Mouse (Mus musculus) natural killer cell, adult 2 months (primary cell): ENCODE results near the gene Hnf4a.

Experiments
- DNase-seq, 2 experiments: peaks; one replicate each; pipeline ENCODE4 v3.0.0; 2022; ENCODE audit warnings: low spot score in 2 of 2

Hnf4a gene

DNA sequence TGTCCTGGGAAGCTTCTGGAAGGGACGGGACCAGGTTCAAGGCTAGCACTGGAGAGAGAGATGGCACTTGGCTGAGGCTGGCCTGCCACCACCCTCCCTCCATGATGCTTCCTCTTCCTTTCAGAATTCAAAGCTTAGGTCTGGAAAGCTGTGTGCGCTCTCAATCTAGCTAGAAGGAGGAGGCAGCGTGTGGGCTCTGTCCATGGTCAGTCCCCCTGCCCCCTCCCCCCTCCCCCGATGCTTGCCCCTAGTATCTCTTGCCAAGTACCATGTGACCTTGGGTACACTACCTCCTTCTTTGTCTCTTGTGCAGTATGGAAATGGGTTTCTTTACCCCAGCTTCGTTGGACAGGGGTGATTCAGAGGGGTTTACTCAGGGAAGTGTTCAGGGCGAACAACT, 42.2 kb downstream of the Hnf4a start:
- DNase-seq, result no peak

GRCm38 (mm10) chr2:163549786-163550185, 43.2 kb downstream of the Hnf4a start:
- no peak for DNase-seq

GRCm38 (mm10) chr2:163552518-163552929, 45.9 kb downstream of the Hnf4a start:
- no peak for DNase-seq

- DNase-seq, result no peak
Measured at GRCm38 (mm10) chr2:163554425-163554982, 47.9 kb downstream of the Hnf4a start.

DNA sequence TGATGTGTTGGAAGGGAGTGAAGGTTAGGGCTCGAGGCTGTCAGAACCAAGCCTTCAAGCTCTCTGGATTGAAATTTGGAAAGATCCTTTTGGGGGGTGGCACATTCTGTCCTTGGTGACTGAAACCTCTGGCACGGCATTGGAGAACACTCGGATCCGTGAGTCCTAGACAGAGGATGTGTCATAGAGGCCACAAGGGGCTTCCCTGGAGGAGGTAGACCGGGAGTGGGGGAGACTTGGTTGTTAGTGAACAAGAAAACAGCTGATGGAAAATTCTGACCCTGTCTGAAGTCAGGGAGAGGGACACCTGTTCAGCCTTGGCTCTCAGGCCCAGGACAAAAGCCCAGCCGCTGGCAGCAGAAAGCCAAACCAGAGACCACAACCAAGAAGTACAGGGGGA, 48.4 kb downstream of the Hnf4a start:
- no peak for DNase-seq

DNA sequence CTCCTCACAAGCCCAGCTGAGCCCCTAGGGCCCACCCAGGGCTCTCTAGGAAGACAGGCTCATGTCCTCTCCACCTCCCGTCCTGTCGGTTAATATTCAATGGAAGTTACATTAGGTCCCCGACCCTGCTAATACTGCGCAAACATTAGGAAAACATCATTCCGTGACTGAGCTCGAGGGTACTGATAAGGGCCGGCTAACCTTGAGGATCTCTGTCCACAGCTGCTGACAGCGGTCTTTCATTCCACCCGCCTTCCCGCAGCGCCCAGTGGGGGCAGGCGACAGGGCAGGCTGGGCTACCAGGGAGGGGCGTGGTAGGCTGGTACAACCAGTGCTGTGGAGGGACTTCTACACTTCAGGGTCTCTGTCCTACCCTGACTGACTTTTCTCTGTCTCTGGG, 48.8 kb downstream of the Hnf4a start:
- DNase-seq, result no peak

DNA sequence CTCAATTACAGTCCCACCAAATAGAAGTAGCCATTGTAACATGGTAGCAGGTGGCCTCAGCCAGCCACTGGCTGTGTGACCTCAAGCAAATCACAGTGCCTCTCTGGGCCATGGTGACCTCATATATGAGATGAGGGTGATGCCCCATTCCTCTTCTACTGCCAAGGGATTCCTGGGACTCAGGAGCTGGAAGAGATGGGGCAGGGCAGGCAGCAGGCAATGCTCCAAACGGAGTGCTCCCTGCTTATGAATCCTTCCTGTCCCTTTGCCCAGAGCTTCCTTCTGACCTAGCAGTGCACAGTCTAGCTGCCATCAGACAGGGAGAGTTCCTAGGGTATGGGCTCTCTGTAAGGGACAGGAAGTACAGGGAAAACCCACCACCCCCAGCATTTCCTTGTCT, 51.9 kb downstream of the Hnf4a start:
- no peak for DNase-seq

DNA sequence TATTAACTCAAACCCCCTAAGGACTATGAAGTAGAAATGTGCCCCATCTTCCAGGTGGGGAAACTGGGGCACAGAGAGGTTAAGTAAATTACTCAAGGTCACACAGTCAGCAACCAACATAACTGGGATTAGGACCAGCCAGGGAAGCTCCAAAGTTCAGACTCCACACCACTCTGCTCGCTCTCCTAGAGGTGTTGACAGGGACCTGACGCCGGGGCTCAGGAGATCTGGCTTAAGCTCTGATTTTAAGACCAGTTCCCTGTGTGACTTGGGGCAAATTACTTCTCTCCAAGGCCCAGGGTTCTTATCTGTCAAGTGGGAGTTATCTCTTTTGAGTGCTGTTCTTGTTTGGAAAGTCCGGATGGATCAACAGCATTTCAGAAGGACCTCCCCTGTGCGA, 52.6 kb downstream of the Hnf4a start:
- DNase-seq, result no peak

- DNase-seq, result no peak
Measured at GRCm38 (mm10) chr2:163560247-163560646, 53.6 kb downstream of the Hnf4a start.

- DNase-seq, result no peak
Measured at GRCm38 (mm10) chr2:163561258-163561948, 54.8 kb downstream of the Hnf4a start.

- no peak for DNase-seq
Measured at GRCm38 (mm10) chr2:163564646-163565045, 58.0 kb downstream of the Hnf4a start.

- no peak for DNase-seq
Measured at GRCm38 (mm10) chr2:163574321-163574720, 67.7 kb downstream of the Hnf4a start.

DNA sequence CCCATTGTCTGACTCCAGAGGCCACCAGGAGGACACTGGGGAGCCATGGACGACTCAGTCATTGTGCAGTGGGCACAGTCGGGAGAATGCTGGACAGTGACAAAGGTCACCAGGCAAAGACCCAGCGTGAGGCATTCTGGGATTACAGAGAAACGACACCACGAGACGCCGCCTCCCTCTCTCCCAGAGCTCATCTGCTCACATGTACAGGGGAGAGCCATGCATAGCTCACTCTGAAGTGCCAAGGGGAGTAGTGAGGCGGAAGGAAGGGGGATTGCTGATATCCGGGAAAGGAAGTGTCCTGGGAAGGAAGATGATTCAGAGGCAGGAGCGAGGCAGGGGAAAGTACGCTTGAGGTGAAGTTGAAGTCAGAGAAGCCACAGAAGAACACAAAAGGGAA, 68.6 kb downstream of the Hnf4a start:
- DNase-seq, result no peak

- DNase-seq, result no peak
Measured at GRCm38 (mm10) chr2:163577986-163578385, 71.4 kb downstream of the Hnf4a start.

DNA sequence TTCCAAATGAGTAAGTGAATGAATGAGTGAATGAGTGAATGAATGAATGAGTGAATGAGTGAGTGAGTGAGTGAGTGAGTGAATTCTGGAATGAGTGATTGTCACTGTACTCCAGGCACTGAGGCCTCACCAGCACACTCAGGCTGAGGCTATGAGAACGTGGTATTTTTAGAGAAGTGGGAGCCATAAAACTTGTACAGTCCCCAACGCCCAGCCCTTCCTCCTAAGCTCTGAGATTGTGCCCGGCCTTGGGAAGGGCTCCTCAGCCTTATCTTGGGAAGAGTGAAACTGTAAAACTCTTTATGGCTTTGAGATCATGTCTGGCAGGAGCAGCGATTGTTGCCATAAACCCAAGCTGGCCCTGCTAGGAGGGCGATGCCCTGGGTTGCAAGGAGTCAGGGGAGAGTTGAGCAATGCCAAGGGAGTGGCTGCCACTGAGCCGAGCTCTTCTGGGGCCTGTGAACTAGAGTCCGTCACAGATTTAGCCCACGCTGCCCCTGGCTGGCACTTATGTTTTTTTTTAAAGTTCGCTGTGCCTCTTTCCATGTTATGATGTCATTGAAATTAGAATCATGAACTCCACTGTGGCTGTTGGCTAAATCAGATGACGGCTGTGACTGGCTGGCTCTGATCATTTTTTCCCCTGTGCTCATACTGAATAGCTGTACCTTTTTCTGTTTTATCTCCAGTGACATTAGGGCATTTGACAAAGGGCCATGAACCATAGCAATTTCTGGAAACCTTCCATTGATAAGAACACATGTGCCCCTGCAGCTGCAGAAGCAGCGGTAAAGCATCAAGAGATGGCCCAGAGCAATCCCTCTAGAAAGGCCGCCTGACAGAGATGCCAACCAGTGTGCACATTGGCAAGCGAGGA, 73.7 kb downstream of the Hnf4a start:
- DNase-seq, result no peak

DNA sequence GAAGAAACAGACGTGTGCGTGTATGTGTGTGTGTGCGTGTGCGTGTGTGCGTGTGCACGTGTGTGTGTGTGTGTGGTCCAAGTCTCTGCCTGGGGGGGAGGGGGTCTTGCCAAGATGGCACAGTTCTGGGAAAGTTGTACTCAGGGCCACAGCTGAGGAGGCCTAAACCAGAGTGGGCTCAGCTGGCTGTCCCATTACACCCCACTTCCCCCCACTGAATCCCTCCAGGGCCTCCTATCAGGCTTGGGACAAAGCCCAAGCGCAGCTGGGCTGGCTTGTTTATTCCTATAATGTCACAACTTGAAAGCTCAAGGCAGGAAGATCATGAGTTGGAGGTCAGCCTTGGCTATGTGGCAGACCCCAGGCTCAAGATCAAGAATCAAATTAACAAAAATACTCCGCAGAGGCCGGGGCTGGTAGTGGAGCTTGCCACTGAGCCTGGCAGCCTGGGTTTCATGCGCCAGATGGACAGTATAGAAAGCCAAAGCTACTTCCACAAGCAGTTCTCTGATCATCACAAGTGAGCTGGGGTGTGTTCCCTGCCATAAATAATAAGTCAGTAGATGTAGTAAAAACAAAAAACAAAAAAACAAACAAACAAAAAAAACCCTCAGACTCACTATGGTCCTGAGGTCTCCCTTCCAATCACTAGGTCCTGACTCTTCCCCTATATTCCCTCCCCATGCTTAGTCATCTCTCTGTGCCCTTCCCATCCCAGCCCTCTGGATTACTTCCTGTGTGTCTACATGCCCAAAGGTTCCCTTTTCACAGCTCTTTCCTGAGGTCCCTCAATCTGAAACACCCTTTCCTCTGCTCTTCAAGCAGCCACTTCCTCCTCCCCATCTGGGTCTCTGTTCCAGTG, 76.8 kb downstream of the Hnf4a start:
- no peak for DNase-seq

DNA sequence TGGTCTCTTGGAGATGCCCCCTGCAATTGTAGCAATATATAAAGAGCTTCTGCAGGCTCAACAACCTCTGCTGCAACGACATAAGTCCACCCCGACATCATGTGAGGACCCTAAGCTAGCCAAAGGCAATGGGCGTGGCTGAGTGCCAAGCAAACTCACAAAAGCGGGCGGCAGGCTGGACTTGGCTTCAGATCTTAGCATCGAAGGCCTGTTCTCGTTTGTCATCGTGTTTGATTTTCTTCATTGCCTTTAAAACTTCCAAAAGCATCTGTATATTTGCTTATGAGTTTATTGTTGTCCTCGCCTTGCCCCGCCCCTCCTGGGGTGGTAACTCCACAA, 77.4 kb downstream of the Hnf4a start:
- no peak for DNase-seq

- peak; percentile 39 to 66 for DNase-seq
Measured at GRCm38 (mm10) chr2:163586384-163587261, 80.0 kb downstream of the Hnf4a start.

GRCm38 (mm10) chr2:163587506-163587905, 80.9 kb downstream of the Hnf4a start:
- peak in 1 of 2 experiments; percentile 15 for DNase-seq

DNA sequence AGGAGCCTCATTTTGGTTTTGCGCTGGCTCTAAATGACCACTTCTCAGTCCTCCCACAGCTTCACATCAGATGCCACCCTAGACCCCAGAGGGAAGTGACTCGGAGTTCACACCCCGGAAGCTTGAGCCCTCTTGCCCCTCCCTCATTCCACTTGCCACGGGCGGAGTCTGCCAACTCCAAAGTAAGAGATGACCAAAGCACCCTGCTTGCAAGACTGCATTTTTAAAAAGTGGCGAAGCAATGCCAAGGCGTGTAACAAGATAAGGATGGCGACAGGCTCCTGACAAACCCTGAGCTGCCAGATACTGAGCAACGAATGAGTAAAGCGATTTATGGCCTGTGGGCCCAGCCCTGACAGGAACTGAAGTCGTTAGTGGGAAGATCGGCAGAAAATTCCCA, 83.6 kb downstream of the Hnf4a start:
- no peak for DNase-seq

DNA sequence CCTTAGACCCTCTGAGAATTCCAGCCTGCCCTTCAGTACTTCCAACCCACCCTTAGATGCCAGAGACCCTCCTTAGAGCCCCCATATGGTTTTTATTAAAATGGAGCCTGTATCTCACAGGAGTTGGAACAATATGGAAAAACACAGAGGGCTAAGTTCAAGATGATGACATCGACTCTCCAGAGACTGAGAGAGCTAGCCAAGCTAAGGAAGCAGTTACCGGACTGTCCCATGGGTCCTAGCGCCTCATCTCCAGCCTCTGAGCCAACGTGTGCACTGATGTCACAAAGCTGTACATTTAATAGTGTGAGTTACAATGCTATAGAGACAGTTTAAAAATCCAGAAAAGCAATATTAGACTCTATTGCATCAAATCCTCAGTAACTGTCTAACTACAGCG, 84.4 kb downstream of the Hnf4a start:
- no peak for DNase-seq
